Mouse (Mus musculus) CH12.LX (cell line): ENCODE measurements at regions not wholly inside any gene's neighbourhood (a gene's known extent, or its start where the extent isn't known, plus 50 kb on each side); places are given as distances from the start of the nearest gene placed in this dataset.

Experiments
- CHD1 ChIP-seq: IDR thresholded peaks from 2 replicates; pipeline ENCODE4 v1.6.1; 2012; ENCODE audit warnings: low read depth, low read length, improper control_type of control experiment, inconsistent platforms
- CTCF ChIP-seq, 2 experiments: IDR thresholded peaks in 1 of 2; conservative IDR thresholded peaks in 1 of 2; 2 replicates each; pipeline ENCODE4 v1.5.1; 2011 to 2012; ENCODE audit warnings: low read depth in 2 of 2, low read length in 2 of 2, improper control_type of control experiment in 1 of 2, inconsistent platforms in 1 of 2, mild to moderate bottlenecking in 1 of 2, moderate library complexity in 1 of 2
- E2F4 ChIP-seq: IDR thresholded peaks from 2 replicates; pipeline ENCODE4 v1.6.1; 2011; ENCODE audit warnings: low read depth, low read length, improper control_type of control experiment; ENCODE audit not compliant: insufficient replicate concordance
- EP300 ChIP-seq: IDR thresholded peaks from 2 replicates; pipeline ENCODE4 v1.6.1; 2011; ENCODE audit warnings: low read length, improper control_type of control experiment
- HCFC1 ChIP-seq: IDR thresholded peaks from 2 replicates; pipeline ENCODE4 v1.6.1; 2012; ENCODE audit warnings: low read depth, mild to moderate bottlenecking, inconsistent platforms, low read length, improper control_type of control experiment
- MEF2A ChIP-seq: IDR thresholded peaks from 2 replicates; pipeline ENCODE4 v1.6.1; 2014; ENCODE audit warnings: low read depth, mild to moderate bottlenecking, inconsistent platforms, low read length, improper control_type of control experiment, borderline replicate concordance
- NELFE ChIP-seq: IDR thresholded peaks from 2 replicates; pipeline ENCODE4 v1.6.1; 2011; ENCODE audit warnings: low read depth, low read length, improper control_type of control experiment
- POLR2A ChIP-seq: IDR thresholded peaks from 2 replicates; pipeline ENCODE4 v1.6.1; 2011; ENCODE audit warnings: low read depth, mild to moderate bottlenecking, improper control_type of control experiment, low read length
- POLR2AphosphoS2 ChIP-seq: IDR thresholded peaks from 2 replicates; pipeline ENCODE4 v1.6.1; 2011; ENCODE audit warnings: low read depth, low read length, improper control_type of control experiment
- RAD21 ChIP-seq: IDR thresholded peaks from 2 replicates; pipeline ENCODE4 v1.6.1; 2011; ENCODE audit warnings: low read depth, mild to moderate bottlenecking, low read length, improper control_type of control experiment, moderate library complexity
- TBP ChIP-seq: conservative IDR thresholded peaks from 2 replicates; pipeline ENCODE4 v1.6.1; 2011; ENCODE audit warnings: low read depth, low read length, improper control_type of control experiment
- TCF12 ChIP-seq: IDR thresholded peaks from 2 replicates; pipeline ENCODE4 v1.6.1; 2014; ENCODE audit warnings: low read depth, mild to moderate bottlenecking, inconsistent platforms, low read length, improper control_type of control experiment
- UBTF ChIP-seq: IDR thresholded peaks from 2 replicates; pipeline ENCODE4 v1.6.1; 2012; ENCODE audit warnings: low read depth, mild to moderate bottlenecking, inconsistent platforms, low read length, improper control_type of control experiment, moderate library complexity
- USF2 ChIP-seq: conservative IDR thresholded peaks from 2 replicates; pipeline ENCODE4 v1.6.1; 2011; ENCODE audit warnings: low read depth, low read length, improper control_type of control experiment

- TF ChIP-seq UBTF (no peak), CTCF (conservative IDR thresholded peaks at IDR 0.05 in 1 of 2, IDR thresholded peaks at IDR 0.05 in 1 of 2; ENCODE audit: low read depth in 2 of 2, low read length in 2 of 2) (no peak), NELFE (no peak), POLR2A (no peak), USF2 (no peak), RAD21 (no peak), CHD1 (no peak), MEF2A (no peak), HCFC1 (no peak), TCF12 (no peak), E2F4 (no peak), EP300 (no peak), POLR2AphosphoS2 (no peak), TBP (no peak)
These were observed 137.2 kb downstream of the Trim33 start for GRCm38 (mm10) chr3:103416296-103416695.
